ENCODE assay signal across 9 mouse cellular contexts in genomic region chr12:84347192-84347591, GRCm38 (mm10). TPM values are rescaled to one million over a fixed set of nuclear protein-coding genes. Genes with fewer than 3 reads are reported as not detected.
DNase-seq lines count a peak whose midpoint lies in the region; ATAC-seq and TF ChIP-seq lines count a peak whose summit lies in the region.
"Had no signal": no experiment of that assay in that cellular context is flagged by ENCODE, and none has a peak within 500 bp of the region (broad histone marks: within the 10 kb centered on the region; RNA-seq: fewer than 3 reads in every experiment).

No protein-coding gene starts in this region.

- H3K36me3 ChIP-seq in hindbrain, postnatal 0 days (ENCODE audit: insufficient read depth, low read length) = peaks cover 31% of the 10 kb centered on the region; the same call in 1 of the 2 replicates
- peaks cover 88% of the 10 kb centered on the region for H3K36me3 ChIP-seq in hindbrain, embryonic 13.5 days
- H3K36me3 ChIP-seq in G1E (replicated peaks) = peaks cover 71% of the 10 kb centered on the region

- no peak overlapping the region for H3K27ac ChIP-seq in hindbrain, postnatal 0 days
- no peak overlapping the region for H3K27ac ChIP-seq in hindbrain, embryonic 13.5 days
- H3K27ac ChIP-seq: lung, embryonic 15.5 days had no signal

- no peak overlapping the region for H3K9ac ChIP-seq in hindbrain, postnatal 0 days (replicated peaks; ENCODE audit: low read length)
- no peak overlapping the region for H3K9ac ChIP-seq in hindbrain, embryonic 13.5 days
- H3K9ac ChIP-seq: lung, embryonic 15.5 days had no signal

- 38% methylated on average over 2 of the region's 2 CpGs for WGBS in hindbrain, postnatal 0 days
- 54% methylated on average over 2 of the region's 2 CpGs for WGBS in hindbrain, embryonic 13.5 days

- no peak overlapping the region for H3K4me2 ChIP-seq in hindbrain, postnatal 0 days (ENCODE audit: low read depth, low read length)
- no peak overlapping the region for H3K4me2 ChIP-seq in hindbrain, embryonic 13.5 days
- H3K4me2 ChIP-seq: lung, embryonic 15.5 days had no signal

- no peak for ATAC-seq in hindbrain, postnatal 0 days
- ATAC-seq in hindbrain, embryonic 13.5 days (ENCODE audit: low FRiP score) = no peak
- ATAC-seq in G1E (ENCODE audit: extremely low read depth, insufficient number of reproducible peaks, low FRiP score, poor library complexity, severe bottlenecking) = peak; percentile 73
- ATAC-seq in cerebellum, adult (ENCODE audit: insufficient number of reproducible peaks, low FRiP score, low TSS enrichment) = no peak

- H3K4me3 ChIP-seq in hindbrain, postnatal 0 days (ENCODE audit: low read length) = no peak overlapping the region
- H3K4me3 ChIP-seq in hindbrain, embryonic 13.5 days = no peak overlapping the region
- no peak overlapping the region for H3K4me3 ChIP-seq in G1E (ENCODE audit: low read depth, low read length)
- H3K4me3 ChIP-seq: lung, embryonic 15.5 days had no signal

- H3K27me3 ChIP-seq in hindbrain, postnatal 0 days (ENCODE audit: insufficient read depth, low read length) = no peaks in the 10 kb centered on the region
- H3K27me3 ChIP-seq in hindbrain, embryonic 13.5 days = no peaks in the 10 kb centered on the region
- H3K27me3 ChIP-seq in G1E (ENCODE audit: insufficient read depth, low read length) = no peaks in the 10 kb centered on the region
- H3K27me3 ChIP-seq: lung, embryonic 15.5 days had no signal

- no peaks in the 10 kb centered on the region for H3K9me3 ChIP-seq in hindbrain, postnatal 0 days (ENCODE audit: low read length)
- H3K9me3 ChIP-seq in hindbrain, embryonic 13.5 days = no peaks in the 10 kb centered on the region
- no peaks in the 10 kb centered on the region for H3K9me3 ChIP-seq in G1E (replicated peaks)
- H3K9me3 ChIP-seq: lung, embryonic 15.5 days had no signal

- peak; percentile 25 for DNase-seq in hindbrain, postnatal 0 days (ENCODE audit: low spot score)
- peak; percentile 48 for DNase-seq in G1E (ENCODE audit: low spot score)
- DNase-seq in embryo, embryonic 10 days (ENCODE audit: low spot score) = peak; percentile 73
- DNase-seq in kidney, postnatal 36 days = peak; percentile 38 to 81
- peak; percentile 6 to 18 for DNase-seq in spleen, postnatal 36 days (ENCODE audit: low spot score in 2 of 2)
- no peak for DNase-seq in frontal cortex, postnatal 10 days (ENCODE audit: low spot score in 2 of 2)

- H3K4me1 ChIP-seq in hindbrain, postnatal 0 days (ENCODE audit: insufficient read depth, low read length) = no peaks in the 10 kb centered on the region
- peaks cover 6% of the 10 kb centered on the region for H3K4me1 ChIP-seq in hindbrain, embryonic 13.5 days (replicated peaks)
- no peaks in the 10 kb centered on the region for H3K4me1 ChIP-seq in G1E (ENCODE audit: insufficient read depth, low read depth, low read length)
- H3K4me1 ChIP-seq: lung, embryonic 15.5 days had no signal

- peak; percentile 64 for TF ChIP-seq CTCF in hindbrain, postnatal 0 days (IDR thresholded peaks at IDR 0.05; ENCODE audit: low read depth)
- peak; percentile 48; the same call in 1 of the 2 replicates for TF ChIP-seq CTCF in G1E (IDR thresholded peaks at IDR 0.05; ENCODE audit: low read depth, low read length)

RNA-seq across cellular contexts. Expression of gene Coq6, which starts 14.3 kb away (rescaled TPM):
- total RNA-seq in hindbrain, postnatal 0 days (2014; rRNA removed) = 67.9 and 80.2 TPM in 2 replicates
- 39.7 and 40.8 TPM in 2 replicates for polyA plus RNA-seq in hindbrain, postnatal 0 days (2015; fragmentation: Nextera tagmentation; extraction: Ambion mirVana)
- polyA plus RNA-seq in hindbrain, embryonic 13.5 days (2015; fragmentation: Nextera tagmentation; extraction: Ambion mirVana) = 41.0 and 42.3 TPM in 2 replicates
- total RNA-seq in G1E (2014; fragmentation: Nextera tagmentation) = 27.5 and 41.3 TPM in 2 replicates
- total RNA-seq in G1E (2017) = 20.7 and 29.2 TPM in 2 replicates
- polyA plus RNA-seq in G1E (2012) = 12.7 and 20.7 TPM in 2 replicates

RNA-seq across cellular contexts. Expression of gene Fam161b, which starts 14.4 kb away (rescaled TPM):
- total RNA-seq in hindbrain, postnatal 0 days (2014; rRNA removed) = 7.1 and 9.7 TPM in 2 replicates
- 9.8 and 10.2 TPM in 2 replicates for polyA plus RNA-seq in hindbrain, postnatal 0 days (2015; fragmentation: Nextera tagmentation; extraction: Ambion mirVana)
- polyA plus RNA-seq in hindbrain, embryonic 13.5 days (2015; fragmentation: Nextera tagmentation; extraction: Ambion mirVana) = 17.9 and 19.1 TPM in 2 replicates
- total RNA-seq in G1E (2014; fragmentation: Nextera tagmentation) (2.9 and 3.3 TPM in 2 replicates), G1E (2017) (3.5 and 4.3 TPM in 2 replicates)
- polyA plus RNA-seq in G1E (2012) = 0.25 and 0.44 TPM in 2 replicates

RNA-seq across cellular contexts. Expression of gene Zfp410, which starts 30.5 kb away (rescaled TPM):
- total RNA-seq in hindbrain, postnatal 0 days (2014; rRNA removed) = 30.9 and 55.9 TPM in 2 replicates
- 50.0 and 53.8 TPM in 2 replicates for polyA plus RNA-seq in hindbrain, postnatal 0 days (2015; fragmentation: Nextera tagmentation; extraction: Ambion mirVana)
- 84.3 and 88.3 TPM in 2 replicates for polyA plus RNA-seq in hindbrain, embryonic 13.5 days (2015; fragmentation: Nextera tagmentation; extraction: Ambion mirVana)
- total RNA-seq in G1E (2014; fragmentation: Nextera tagmentation) = 99.2 and 113 TPM in 2 replicates
- total RNA-seq in G1E (2017) = 115 and 118 TPM in 2 replicates
- polyA plus RNA-seq in G1E (2012) = 2.9 and 4.0 TPM in 2 replicates

Comparison
In these comparisons a context has a peak if more than half of its experiments do, and no peak if none do; other contexts are left out.
1. DNase-seq: peak in hindbrain, postnatal 0 days (single experiment), G1E (single experiment), embryo, embryonic 10 days (single experiment), kidney, postnatal 36 days (2 of 2) and spleen, postnatal 36 days (2 of 2); none in frontal cortex, postnatal 10 days (0 of 2).
2. RNA of gene Zfp410, which starts 30.5 kb away (polyA plus RNA-seq): 84.3 to 88.3 TPM in hindbrain, embryonic 13.5 days and 50.0 to 53.8 TPM in hindbrain, postnatal 0 days; 2.9 to 4.0 TPM in G1E; every median in the first group is over 10 times any median in the second.